Mouse (Mus musculus): ENCODE data around the gene Cel. TPM values are rescaled to one million over a fixed set of nuclear protein-coding genes. Genes with fewer than 3 reads are reported as not detected.

Cel gene
- polyA plus RNA-seq (2014; fragmentation: Nextera tagmentation; extraction: Ambion mirVana), result not detected in 2 replicates

- Histone ChIP-seq H3K4me1 (ENCODE audit: control insufficient read depth in 2 of 2, insufficient read depth in 2 of 2, low read length in 2 of 2) (no peaks in the 10 kb centered on the region), H3K36me3 (ENCODE audit: control insufficient read depth, insufficient read depth, low read length) (peaks cover 34% of the 10 kb centered on the region), H3K27ac (replicated peaks in 1 of 2; ENCODE audit: control insufficient read depth in 1 of 2, insufficient read depth in 1 of 2, low read depth in 2 of 2, low read length in 2 of 2) (no peak within 1 kb of the TSS), H3K4me3 (ENCODE audit: control insufficient read depth in 1 of 2, insufficient read depth in 1 of 2, low read depth in 1 of 2, low read length in 2 of 2) (no peak within 1 kb of the TSS), H3K9ac (ENCODE audit: low read length) (no peak within 1 kb of the TSS), H3K4me2 (ENCODE audit: low read length) (no peak within 1 kb of the TSS), H3K9me3 (ENCODE audit: control insufficient read depth, low read length) (no peaks in the 10 kb centered on the region), H3K27me3 (ENCODE audit: control insufficient read depth, insufficient read depth, low read length) (no peaks in the 10 kb centered on the region)
- 70% methylated on average over 6 of the region's 6 CpGs for WGBS
- ATAC-seq (ENCODE audit: insufficient number of reproducible peaks, insufficient read depth, low FRiP score, low read depth), result no peak
Measured at GRCm38 (mm10) chr2:28563303-28563702, at the start of gene Cel. Gene Cel, minus strand, starts transcription at chr2:28563403.

- H3K9ac ChIP-seq (ENCODE audit: low read length), result no peak overlapping the region
- 67% methylated on average over 10 of the region's 10 CpGs for WGBS
- ATAC-seq (ENCODE audit: insufficient number of reproducible peaks, insufficient read depth, low FRiP score, low read depth), result no peak
- no peaks in the 10 kb centered on the region for H3K27me3 ChIP-seq (ENCODE audit: control insufficient read depth, insufficient read depth, low read length)
- H3K4me3 ChIP-seq (ENCODE audit: control insufficient read depth in 1 of 2, insufficient read depth in 1 of 2, low read depth in 1 of 2, low read length in 2 of 2), result no peak overlapping the region
- H3K36me3 ChIP-seq (ENCODE audit: control insufficient read depth, insufficient read depth, low read length), result no peaks in the 10 kb centered on the region
- no peaks in the 10 kb centered on the region for H3K9me3 ChIP-seq (ENCODE audit: control insufficient read depth, low read length)
- H3K4me2 ChIP-seq (ENCODE audit: low read length), result no peak overlapping the region
- H3K4me1 ChIP-seq (ENCODE audit: control insufficient read depth in 2 of 2, insufficient read depth in 2 of 2, low read length in 2 of 2), result peaks cover 7 to 8% of the 10 kb centered on the region in 2 experiments; a peak in 2 of 4 replicates
- H3K27ac ChIP-seq (replicated peaks in 1 of 2; ENCODE audit: control insufficient read depth in 1 of 2, insufficient read depth in 1 of 2, low read depth in 2 of 2, low read length in 2 of 2), result no peak overlapping the region
Measured at GRCm38 (mm10) chr2:28612436-28613063, 49.3 kb upstream of the Cel start.

GRCm38 (mm10) chr2:28611407-28611787, 48.2 kb upstream of the Cel start:
- no peak overlapping the region for H3K27ac ChIP-seq (replicated peaks in 1 of 2; ENCODE audit: control insufficient read depth in 1 of 2, insufficient read depth in 1 of 2, low read depth in 2 of 2, low read length in 2 of 2)
- no peaks in the 10 kb centered on the region for H3K36me3 ChIP-seq (ENCODE audit: control insufficient read depth, insufficient read depth, low read length)
- no peak overlapping the region for H3K4me2 ChIP-seq (ENCODE audit: low read length)
- H3K4me3 ChIP-seq (ENCODE audit: control insufficient read depth in 1 of 2, insufficient read depth in 1 of 2, low read depth in 1 of 2, low read length in 2 of 2), result no peak overlapping the region
- H3K4me1 ChIP-seq (ENCODE audit: control insufficient read depth in 2 of 2, insufficient read depth in 2 of 2, low read length in 2 of 2), result no peaks in the 10 kb centered on the region
- H3K9ac ChIP-seq (ENCODE audit: low read length), result no peak overlapping the region
- no peak for ATAC-seq (ENCODE audit: insufficient number of reproducible peaks, insufficient read depth, low FRiP score, low read depth)
- H3K9me3 ChIP-seq (ENCODE audit: control insufficient read depth, low read length), result no peaks in the 10 kb centered on the region
- H3K27me3 ChIP-seq (ENCODE audit: control insufficient read depth, insufficient read depth, low read length), result no peaks in the 10 kb centered on the region
- WGBS, result 88% methylated on average over 17 of the region's 17 CpGs

- no peaks in the 10 kb centered on the region for H3K9me3 ChIP-seq (ENCODE audit: control insufficient read depth, low read length)
- H3K4me3 ChIP-seq (ENCODE audit: control insufficient read depth in 1 of 2, insufficient read depth in 1 of 2, low read depth in 1 of 2, low read length in 2 of 2), result no peak overlapping the region
- ATAC-seq (ENCODE audit: insufficient number of reproducible peaks, insufficient read depth, low FRiP score, low read depth), result no peak
- no peaks in the 10 kb centered on the region for H3K4me1 ChIP-seq (ENCODE audit: control insufficient read depth in 2 of 2, insufficient read depth in 2 of 2, low read length in 2 of 2)
- no peak overlapping the region for H3K27ac ChIP-seq (replicated peaks in 1 of 2; ENCODE audit: control insufficient read depth in 1 of 2, insufficient read depth in 1 of 2, low read depth in 2 of 2, low read length in 2 of 2)
- H3K9ac ChIP-seq (ENCODE audit: low read length), result no peak overlapping the region
- H3K36me3 ChIP-seq (ENCODE audit: control insufficient read depth, insufficient read depth, low read length), result no peaks in the 10 kb centered on the region
- H3K4me2 ChIP-seq (ENCODE audit: low read length), result no peak overlapping the region
- H3K27me3 ChIP-seq (ENCODE audit: control insufficient read depth, insufficient read depth, low read length), result no peaks in the 10 kb centered on the region
- 84% methylated on average over 12 of the region's 12 CpGs for WGBS
Measured at GRCm38 (mm10) chr2:28610716-28611406, 47.7 kb upstream of the Cel start.

- no peak overlapping the region for H3K27ac ChIP-seq (replicated peaks in 1 of 2; ENCODE audit: control insufficient read depth in 1 of 2, insufficient read depth in 1 of 2, low read depth in 2 of 2, low read length in 2 of 2)
Measured at GRCm38 (mm10) chr2:28609851-28610250, 46.6 kb upstream of the Cel start.

GRCm38 (mm10) chr2:28607341-28608165, 44.4 kb upstream of the Cel start:
- no peak overlapping the region for H3K4me2 ChIP-seq (ENCODE audit: low read length)
- H3K4me1 ChIP-seq (ENCODE audit: control insufficient read depth in 2 of 2, insufficient read depth in 2 of 2, low read length in 2 of 2), result peaks cover under 1 to 1% of the 10 kb centered on the region in 2 experiments
- H3K27ac ChIP-seq (replicated peaks in 1 of 2; ENCODE audit: control insufficient read depth in 1 of 2, insufficient read depth in 1 of 2, low read depth in 2 of 2, low read length in 2 of 2), result no peak overlapping the region
- H3K9me3 ChIP-seq (ENCODE audit: control insufficient read depth, low read length), result no peaks in the 10 kb centered on the region
- H3K4me3 ChIP-seq (ENCODE audit: control insufficient read depth in 1 of 2, insufficient read depth in 1 of 2, low read depth in 1 of 2, low read length in 2 of 2), result no peak overlapping the region
- H3K27me3 ChIP-seq (ENCODE audit: control insufficient read depth, insufficient read depth, low read length), result no peaks in the 10 kb centered on the region
- no peak for ATAC-seq (ENCODE audit: insufficient number of reproducible peaks, insufficient read depth, low FRiP score, low read depth)
- no peaks in the 10 kb centered on the region for H3K36me3 ChIP-seq (ENCODE audit: control insufficient read depth, insufficient read depth, low read length)
- no peak overlapping the region for H3K9ac ChIP-seq (ENCODE audit: low read length)
- WGBS, result 47% methylated on average over 10 of the region's 10 CpGs

More at GRCm38 (mm10) chr2:28609851-28610250, 46.6 kb upstream of the Cel start:
- WGBS, result 81% methylated on average over 10 of the region's 10 CpGs
- Histone ChIP-seq H3K9ac (ENCODE audit: low read length) (no peak overlapping the region), H3K9me3 (ENCODE audit: control insufficient read depth, low read length) (no peaks in the 10 kb centered on the region), H3K4me1 (ENCODE audit: control insufficient read depth in 2 of 2, insufficient read depth in 2 of 2, low read length in 2 of 2) (no peaks in the 10 kb centered on the region), H3K36me3 (ENCODE audit: control insufficient read depth, insufficient read depth, low read length) (no peaks in the 10 kb centered on the region), H3K27me3 (ENCODE audit: control insufficient read depth, insufficient read depth, low read length) (no peaks in the 10 kb centered on the region), H3K4me2 (ENCODE audit: low read length) (no peak overlapping the region), H3K4me3 (ENCODE audit: control insufficient read depth in 1 of 2, insufficient read depth in 1 of 2, low read depth in 1 of 2, low read length in 2 of 2) (no peak overlapping the region)
- no peak for ATAC-seq (ENCODE audit: insufficient number of reproducible peaks, insufficient read depth, low FRiP score, low read depth)

- H3K4me1 ChIP-seq (ENCODE audit: control insufficient read depth in 2 of 2, insufficient read depth in 2 of 2, low read length in 2 of 2), result peaks cover 9% of the 10 kb centered on the region in 2 experiments
- H3K4me2 ChIP-seq (ENCODE audit: low read length), result no peak overlapping the region
- no peaks in the 10 kb centered on the region for H3K9me3 ChIP-seq (ENCODE audit: control insufficient read depth, low read length)
- no peak overlapping the region for H3K27ac ChIP-seq (replicated peaks in 1 of 2; ENCODE audit: control insufficient read depth in 1 of 2, insufficient read depth in 1 of 2, low read depth in 2 of 2, low read length in 2 of 2)
- no peaks in the 10 kb centered on the region for H3K36me3 ChIP-seq (ENCODE audit: control insufficient read depth, insufficient read depth, low read length)
- no peak overlapping the region for H3K9ac ChIP-seq (ENCODE audit: low read length)
- no peak overlapping the region for H3K4me3 ChIP-seq (ENCODE audit: control insufficient read depth in 1 of 2, insufficient read depth in 1 of 2, low read depth in 1 of 2, low read length in 2 of 2)
- no peaks in the 10 kb centered on the region for H3K27me3 ChIP-seq (ENCODE audit: control insufficient read depth, insufficient read depth, low read length)
- 60% methylated on average over 8 of the region's 8 CpGs for WGBS
- ATAC-seq (ENCODE audit: insufficient number of reproducible peaks, insufficient read depth, low FRiP score, low read depth), result no peak
Measured at GRCm38 (mm10) chr2:28606601-28607340, 43.6 kb upstream of the Cel start.

Measured in heart, embryonic 14.5 days (tissue).